Mouse (Mus musculus) megakaryocyte-erythroid progenitor cell, adult 5-6 weeks (primary cell): ENCODE data around the gene Esrp2. TPM values are rescaled to one million over a fixed set of nuclear protein-coding genes. Genes with fewer than 3 reads are reported as not detected.

ENCODE experiments used
- ATAC-seq: replicated peaks from 2 replicates; pipeline ENCODE4 v1.8.0; 2016; ENCODE audit warnings: mild to moderate bottlenecking, inconsistent platforms; ENCODE audit not compliant: severe bottlenecking, poor library complexity, low FRiP score, low TSS enrichment
- total RNA-seq, 2 experiments: library from RNA; stranded (forward) in 1 of 2; stranded (reverse) in 1 of 2; fragments of 200-1000, 215-1000 nt in 1 of 2; fragments of >200 nt in 1 of 2; fragmentation: Nextera tagmentation in 1 of 2; gene quantifications; 2 replicates each; pipeline ENCODE4 v1.2.3; 2014 to 2017

The Esrp2 gene
- total RNA-seq (2014; fragmentation: Nextera tagmentation) (0.68 and 1.4 TPM in 2 replicates), total RNA-seq (2017) (not detected in 2 replicates)

DNA sequence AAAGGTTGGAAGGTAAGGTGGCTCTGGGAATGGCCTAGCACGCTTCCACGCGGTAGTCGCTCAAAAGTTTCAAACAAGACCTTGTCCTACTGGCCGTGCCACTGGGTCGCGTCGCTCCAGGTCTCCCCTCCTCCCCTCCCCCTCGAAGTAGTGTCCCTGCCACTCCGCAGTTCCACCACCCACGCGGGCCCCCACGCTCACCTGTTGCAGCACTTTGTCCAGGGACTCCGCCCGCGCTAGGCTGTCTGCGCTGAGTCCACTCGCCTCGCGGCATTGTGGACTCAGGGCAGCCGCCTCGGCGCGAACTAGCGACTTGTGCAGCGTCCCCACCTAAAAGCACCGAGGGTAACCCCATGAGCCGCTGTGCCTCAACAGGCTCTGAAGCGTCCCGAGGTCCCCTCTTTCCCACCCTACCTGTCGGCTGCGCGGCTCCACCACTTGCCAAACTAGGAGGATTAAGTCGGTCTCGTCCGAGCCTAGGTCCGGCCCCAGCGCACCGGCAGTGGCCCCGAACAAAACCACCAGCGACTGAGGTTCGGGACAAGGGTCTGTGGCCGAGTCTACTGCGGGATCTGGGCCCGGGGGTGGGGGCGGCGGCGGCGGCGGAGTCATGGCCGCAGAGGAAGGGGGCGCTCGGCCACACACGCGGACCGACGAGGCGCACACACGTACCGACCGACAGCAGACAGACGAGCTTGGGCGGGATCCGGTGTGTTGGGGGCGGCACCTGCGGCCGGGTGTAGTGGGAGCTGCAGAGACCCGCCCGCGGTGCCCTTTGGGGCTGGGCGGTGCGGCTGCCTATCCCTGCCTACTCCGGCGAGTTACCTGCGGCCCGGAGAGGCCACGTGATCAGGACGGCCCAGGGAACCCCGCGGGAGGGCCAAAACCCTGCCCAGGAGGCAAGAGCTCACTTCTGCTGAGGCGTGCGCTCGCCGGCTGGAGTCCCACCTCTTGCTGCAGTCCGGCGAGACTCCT, at the start of gene Esrp2:
Esrp2 (minus strand) TSS at position 819 of the 975 bp plus-strand sequence.
- no peak for ATAC-seq

- no peak for ATAC-seq
Measured at GRCm38 (mm10) chr8:106186394-106186793, 49.6 kb upstream of the Esrp2 start.

- no peak for ATAC-seq
Measured at GRCm38 (mm10) chr8:106185628-106186270, 49.0 kb upstream of the Esrp2 start.

DNA sequence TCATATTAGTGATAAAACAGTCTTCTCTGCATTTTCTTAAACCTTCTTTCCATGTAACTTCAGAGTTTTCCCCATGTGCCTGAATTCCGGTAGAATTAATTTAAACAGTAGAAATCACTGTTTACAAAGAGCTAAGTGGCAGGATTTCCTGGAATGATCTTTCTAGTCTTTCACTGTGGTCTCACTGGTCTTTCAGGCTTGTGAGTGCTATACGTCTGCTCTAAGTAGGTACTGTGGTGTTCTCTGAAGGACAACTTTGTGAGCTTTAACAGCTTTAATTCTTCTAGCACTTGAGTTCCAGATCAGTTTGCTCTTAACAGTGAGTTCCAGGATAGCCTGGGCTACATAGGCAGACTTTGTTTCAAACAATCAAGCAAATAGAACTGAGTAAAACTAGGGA, 41.7 kb upstream of the Esrp2 start:
- ATAC-seq: no peak

DNA sequence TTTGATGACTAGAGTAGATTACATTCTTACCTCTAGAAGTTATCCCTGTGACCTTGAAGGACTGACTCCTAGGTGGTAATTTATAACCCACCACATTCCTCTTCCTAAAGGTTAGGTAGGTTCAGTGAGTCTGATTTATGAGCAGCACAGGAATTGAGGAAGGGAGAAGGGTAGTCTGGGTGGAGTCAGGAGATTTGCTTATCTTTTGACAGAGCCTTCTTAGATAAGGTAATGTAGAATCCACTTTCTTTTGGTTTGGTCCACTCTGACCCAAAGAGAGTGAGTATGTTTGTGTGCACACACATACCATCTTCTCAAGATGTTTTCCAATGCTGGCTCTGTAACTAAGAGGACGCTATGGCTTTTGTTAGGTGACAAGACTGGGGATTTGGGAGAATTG, 40.8 kb upstream of the Esrp2 start:
- no peak for ATAC-seq

DNA sequence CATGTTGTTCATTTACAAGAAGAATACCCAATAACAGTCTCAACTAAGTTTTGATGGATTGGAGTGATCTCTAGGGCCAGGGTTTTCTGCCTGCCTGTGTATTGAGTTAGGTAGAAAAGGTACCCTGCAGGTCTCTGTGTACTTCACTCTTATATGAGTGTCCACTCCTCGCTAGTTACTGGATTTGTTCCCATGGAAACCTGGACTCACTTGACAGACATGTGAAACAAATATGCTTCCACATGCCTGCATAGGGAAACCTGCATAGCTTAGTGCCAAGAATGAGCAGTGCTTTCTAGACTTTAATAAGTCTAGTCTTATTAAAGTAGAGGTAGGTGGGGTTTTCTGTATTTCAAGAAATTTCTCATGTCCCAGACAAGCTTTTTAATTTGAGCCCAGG, 40.1 kb upstream of the Esrp2 start:
- no peak for ATAC-seq

DNA sequence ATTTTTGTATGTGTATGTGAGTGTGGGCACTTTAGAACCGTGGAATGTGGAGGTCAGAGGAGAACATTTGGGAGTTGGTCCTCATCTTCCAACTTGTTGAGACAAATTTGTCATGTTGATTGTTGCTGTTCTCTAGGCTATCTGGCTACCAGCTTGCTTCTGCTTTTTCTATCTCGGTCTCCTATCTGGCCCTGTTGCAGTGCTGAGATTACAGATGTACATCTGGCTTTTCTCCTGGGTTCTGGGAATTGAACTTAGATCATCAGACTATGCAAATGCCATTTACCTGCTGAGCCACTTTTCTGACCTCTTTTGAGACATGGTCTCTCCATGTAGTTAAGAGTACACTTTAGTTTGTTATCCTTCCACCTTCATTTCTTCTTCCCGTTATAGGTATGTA, 36.8 kb upstream of the Esrp2 start:
- ATAC-seq: no peak

- ATAC-seq: no peak
Measured at GRCm38 (mm10) chr8:106169934-106170480, 33.2 kb upstream of the Esrp2 start.

GRCm38 (mm10) chr8:106169017-106169933, 32.5 kb upstream of the Esrp2 start:
- peak; percentile 28; the same call in 1 of the 2 replicates for ATAC-seq

DNA sequence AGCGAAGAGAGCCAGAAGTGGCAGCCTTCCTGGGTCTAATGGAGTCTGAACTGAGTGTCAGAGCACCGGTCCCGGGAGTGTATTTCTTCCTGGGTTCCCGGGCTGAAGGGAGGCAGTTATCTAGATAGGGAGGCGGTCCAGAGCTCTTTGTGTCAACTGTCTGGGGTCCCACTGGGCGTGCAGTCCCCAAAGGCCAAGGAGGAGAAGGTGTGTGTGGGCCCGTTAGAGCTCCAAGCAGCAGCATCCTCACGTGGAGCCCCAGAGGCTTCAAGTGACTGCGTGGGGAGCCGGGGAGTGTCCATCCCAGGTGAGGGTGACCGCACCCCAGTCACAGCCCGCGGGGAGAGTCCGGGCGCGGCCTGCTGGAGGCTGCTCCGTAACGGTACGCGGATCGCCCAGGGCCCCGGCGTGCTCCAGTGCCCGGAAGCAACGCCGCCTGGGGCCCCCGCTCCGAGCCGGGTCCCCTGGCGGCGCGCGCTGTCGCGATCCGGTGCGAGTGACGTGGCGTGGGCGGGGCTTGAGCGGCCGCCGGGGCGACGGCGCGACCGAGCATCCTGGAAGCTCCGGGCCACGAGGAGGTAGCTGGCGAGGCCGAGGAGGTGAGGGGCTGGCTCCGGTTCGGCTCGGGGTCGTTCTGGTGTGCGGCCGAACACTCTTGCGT, 31.7 kb upstream of the Esrp2 start, which contains the start of gene Slc7a6:
Slc7a6 (plus strand) TSS at position 502 of the 661 bp plus-strand sequence.
- ATAC-seq: peak; percentile 68

- ATAC-seq: 0 out of 2 replicates have a peak, but pooled peaks have one; percentile 42
Measured at GRCm38 (mm10) chr8:106165460-106165859, 28.7 kb upstream of the Esrp2 start.

GRCm38 (mm10) chr8:106163251-106163650, 26.5 kb upstream of the Esrp2 start:
- no peak for ATAC-seq

DNA sequence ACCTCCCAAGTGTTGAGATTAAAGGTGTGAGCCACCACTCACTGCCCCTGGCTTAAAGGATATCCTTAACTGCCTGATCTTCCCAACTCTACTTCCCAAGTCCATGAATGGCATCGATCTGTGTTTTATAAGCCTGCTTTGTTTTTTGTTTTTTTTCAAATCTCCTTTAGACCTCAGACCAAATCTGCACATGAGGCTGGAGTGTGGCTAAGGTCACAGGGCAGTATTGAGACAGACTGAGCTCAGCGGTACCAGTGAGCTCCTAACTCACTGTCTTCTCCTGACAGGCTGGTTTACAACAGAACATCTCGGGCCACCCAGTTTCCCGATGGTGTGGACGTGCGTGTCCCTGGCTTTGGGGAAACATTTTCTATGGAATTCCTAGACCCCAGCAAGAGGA, 23.1 kb upstream of the Esrp2 start:
- no peak for ATAC-seq

DNA sequence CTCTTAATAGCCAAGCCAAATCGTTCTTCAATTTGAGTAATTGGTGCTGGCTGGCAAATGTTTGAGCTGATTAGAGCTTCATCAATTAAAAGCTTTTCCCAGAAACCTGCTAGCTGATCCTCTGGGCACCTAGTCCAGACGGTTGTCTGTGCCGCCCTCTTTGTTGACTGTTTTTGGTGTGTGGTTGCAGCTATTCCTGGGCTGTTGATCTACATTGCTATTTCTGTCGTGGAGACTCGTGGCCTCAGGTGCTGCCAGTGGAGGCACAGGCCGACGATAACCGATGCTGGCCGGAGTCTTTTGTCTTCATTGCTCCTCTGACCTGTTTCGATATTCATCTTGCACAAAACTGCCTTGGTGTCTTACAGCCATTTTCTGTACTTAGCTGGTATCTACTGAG, 21.6 kb upstream of the Esrp2 start:
- ATAC-seq: no peak

DNA sequence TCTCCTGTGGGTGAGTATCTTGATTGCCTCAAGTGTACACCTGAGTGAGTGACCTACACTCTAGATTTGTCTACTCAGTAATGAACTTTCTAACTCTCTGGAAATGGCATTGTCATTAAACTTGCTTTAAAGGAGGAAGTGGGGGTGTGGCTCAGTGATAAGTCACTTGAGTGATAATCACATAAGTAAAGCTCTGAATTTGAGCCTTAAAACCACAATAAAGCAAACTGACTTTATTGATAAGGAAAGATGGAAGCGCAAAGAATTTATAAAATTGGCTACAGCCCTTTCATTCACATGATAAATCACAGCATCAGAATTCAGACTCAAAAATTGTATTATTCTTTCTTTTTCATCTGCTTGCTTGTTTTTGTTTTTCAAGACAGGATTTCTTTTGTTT, 20.6 kb upstream of the Esrp2 start:
- ATAC-seq: 0 out of 2 replicates have a peak, but pooled peaks have one; percentile 46

DNA sequence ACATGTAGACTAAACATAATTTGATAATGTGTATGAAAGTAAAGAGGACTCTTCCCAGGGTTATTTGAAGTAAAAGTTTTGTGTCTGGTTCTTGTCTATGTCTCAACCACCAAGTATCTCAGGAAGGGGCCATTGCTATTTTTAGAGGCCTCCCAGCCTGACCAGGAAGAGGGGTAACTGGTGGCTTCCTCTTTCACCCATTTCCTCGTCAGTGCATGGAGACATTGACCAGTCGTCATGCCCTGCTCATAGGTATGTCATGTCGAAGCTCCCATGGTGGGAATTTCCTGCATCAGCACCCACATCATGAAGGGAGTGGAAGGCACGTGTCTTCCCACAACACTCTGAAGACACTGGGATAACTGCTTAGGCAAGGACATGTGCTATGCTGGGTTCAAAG, 16.1 kb upstream of the Esrp2 start:
- ATAC-seq: no peak

GRCm38 (mm10) chr8:106151041-106151440, 14.3 kb upstream of the Esrp2 start:
- no peak for ATAC-seq

- ATAC-seq: peak; percentile 19
Measured at GRCm38 (mm10) chr8:106150653-106151000, 13.9 kb upstream of the Esrp2 start.
